Mouse (Mus musculus) frontal cortex, postnatal 14 days (tissue): ENCODE data around the gene Cnnm2.

Experiments used
- DNase-seq, 2 experiments: peaks; one replicate each; pipeline ENCODE4 v3.0.0; 2022; ENCODE audit warnings: low spot score in 2 of 2

Gene Cnnm2

GRCm38 (mm10) chr19:46799903-46800583 is 38.6 kb downstream of the Cnnm2 start:
- DNase-seq: no peak

GRCm38 (mm10) chr19:46801492-46801891 is 40.1 kb downstream of the Cnnm2 start:
- no peak for DNase-seq

- DNase-seq: no peak
Measured at GRCm38 (mm10) chr19:46802306-46802705, 40.9 kb downstream of the Cnnm2 start.

- no peak for DNase-seq
Measured at GRCm38 (mm10) chr19:46803732-46804131, 42.3 kb downstream of the Cnnm2 start.

GRCm38 (mm10) chr19:46804751-46805150 is 43.4 kb downstream of the Cnnm2 start:
- DNase-seq: no peak

- DNase-seq: no peak
Measured at GRCm38 (mm10) chr19:46805933-46806688, 44.7 kb downstream of the Cnnm2 start.

GRCm38 (mm10) chr19:46808261-46808660 is 46.9 kb downstream of the Cnnm2 start:
- no peak for DNase-seq

GRCm38 (mm10) chr19:46809031-46809430 is 47.6 kb downstream of the Cnnm2 start:
- no peak for DNase-seq

GRCm38 (mm10) chr19:46819276-46819675 is 57.9 kb downstream of the Cnnm2 start:
- no peak for DNase-seq

GRCm38 (mm10) chr19:46822491-46822890 is 61.1 kb downstream of the Cnnm2 start:
- DNase-seq: no peak

GRCm38 (mm10) chr19:46823759-46824158 is 62.4 kb downstream of the Cnnm2 start:
- no peak for DNase-seq

GRCm38 (mm10) chr19:46824867-46825266 is 63.5 kb downstream of the Cnnm2 start:
- no peak for DNase-seq

GRCm38 (mm10) chr19:46827654-46828165 is 66.3 kb downstream of the Cnnm2 start:
- DNase-seq: no peak

GRCm38 (mm10) chr19:46828961-46829360 is 67.6 kb downstream of the Cnnm2 start:
- DNase-seq: no peak

GRCm38 (mm10) chr19:46831381-46831780 is 70.0 kb downstream of the Cnnm2 start:
- no peak for DNase-seq

GRCm38 (mm10) chr19:46834301-46834700 is 72.9 kb downstream of the Cnnm2 start:
- DNase-seq: peak; percentile 32 to 42

GRCm38 (mm10) chr19:46835339-46835738 is 73.9 kb downstream of the Cnnm2 start:
- no peak for DNase-seq

GRCm38 (mm10) chr19:46836085-46836484 is 74.7 kb downstream of the Cnnm2 start:
- no peak for DNase-seq

GRCm38 (mm10) chr19:46837290-46838079 is 76.1 kb downstream of the Cnnm2 start:
- no peak for DNase-seq

GRCm38 (mm10) chr19:46841016-46841415 is 79.6 kb downstream of the Cnnm2 start:
- no peak for DNase-seq

GRCm38 (mm10) chr19:46843030-46843429 is 81.6 kb downstream of the Cnnm2 start:
- no peak for DNase-seq

GRCm38 (mm10) chr19:46846056-46846455 is 84.7 kb downstream of the Cnnm2 start:
- DNase-seq: no peak
